Mouse (Mus musculus) olfactory bulb, adult 2 months (tissue): ENCODE data around the gene Prpf38a.

Experiments
- CTCF ChIP-seq: fragments of 200-500 bp; IDR thresholded peaks from 2 replicates; pipeline ENCODE4 v1.5.1; 2012; ENCODE audit warnings: low read depth, mild to moderate bottlenecking, low read length, moderate library complexity; ENCODE audit not compliant: insufficient read depth
- POLR2A ChIP-seq: fragments of 200-500 bp; IDR thresholded peaks from 2 replicates; pipeline ENCODE4 v1.6.1; 2012; ENCODE audit warnings: mild to moderate bottlenecking, low read depth, low read length, moderate library complexity; ENCODE audit not compliant: insufficient read depth

DNA sequence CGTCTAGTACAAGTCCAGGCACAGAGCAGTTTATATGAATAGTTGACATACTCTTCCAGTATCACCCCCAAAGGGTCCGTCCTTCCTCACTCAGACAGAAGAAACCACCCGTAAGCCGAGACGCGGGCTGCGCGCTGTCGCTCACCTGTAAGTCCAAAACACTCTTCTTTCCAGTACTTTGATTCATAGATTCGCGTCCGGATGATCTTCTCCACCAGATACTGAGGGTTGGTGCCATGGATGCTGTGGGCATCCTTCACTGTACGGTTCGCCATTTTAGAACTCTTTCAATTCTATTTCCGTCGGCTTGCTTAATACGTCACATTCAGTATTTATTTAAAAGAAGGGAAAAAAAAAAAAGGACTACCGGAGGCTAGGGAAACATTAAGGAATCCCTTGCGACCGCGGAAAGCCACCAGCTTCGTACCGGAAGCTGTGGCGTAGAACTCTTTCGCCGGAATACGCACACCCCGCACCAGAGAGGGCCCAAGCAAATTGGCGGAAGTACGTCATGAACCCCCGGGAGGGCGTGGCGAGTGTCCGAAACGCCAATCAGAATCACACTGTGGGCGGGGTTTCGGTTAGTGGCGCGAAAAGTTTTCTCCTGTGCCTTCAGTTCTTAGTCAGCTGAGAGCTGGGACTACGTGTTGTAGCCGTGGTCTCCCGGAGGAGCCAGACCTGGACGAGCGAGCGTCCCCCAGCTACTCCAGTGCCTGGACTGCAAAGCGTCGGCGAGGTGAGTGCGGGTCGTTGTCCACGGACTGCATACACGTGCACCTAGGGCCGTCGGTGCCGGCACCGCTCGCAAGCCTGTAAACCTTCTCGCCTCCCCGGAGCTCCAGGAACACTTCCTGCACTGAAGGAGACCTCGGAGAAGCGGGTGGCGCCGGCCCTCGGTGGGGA is at the start of gene Prpf38a, which contains the start of gene Orc1:
- no peak for TF ChIP-seq CTCF
- peak; percentile 46; the same call in 1 of the 2 replicates for TF ChIP-seq POLR2A
